Mouse (Mus musculus): ENCODE results near the gene Wdr82. TPM values are rescaled to one million over a fixed set of nuclear protein-coding genes. Genes with fewer than 3 reads are reported as not detected.

Gene Wdr82
- polyA plus RNA-seq, 1 experiment from 2014 or later = 33.0 TPM

GRCm38 (mm10) chr9:106225469-106226150, 54.9 kb downstream of the Wdr82 start:
- Histone ChIP-seq H3K27me3 (ENCODE audit: control insufficient read depth, insufficient read depth, low read length) (no peaks in the 10 kb centered on the region), H3K9me3 (replicated peaks; ENCODE audit: control insufficient read depth, low read length) (no peaks in the 10 kb centered on the region), H3K27ac (replicated peaks; ENCODE audit: low read depth, low read length) (no peak overlapping the region), H3K9ac (replicated peaks; ENCODE audit: low read length) (peak overlapping the region; percentile 63), H3K4me3 (ENCODE audit: low read depth, low read length) (peak overlapping the region; percentile 26), H3K4me2 (ENCODE audit: low read depth, low read length) (peak overlapping the region; percentile 78), H3K36me3 (replicated peaks; ENCODE audit: control insufficient read depth, insufficient read depth, low read depth, low read length) (no peaks in the 10 kb centered on the region), H3K4me1 (ENCODE audit: control insufficient read depth, insufficient read depth, low read length) (no peaks in the 10 kb centered on the region)
- WGBS = 58% methylated on average over 24 of the region's 24 CpGs
- no peak for DNase-seq (ENCODE audit: low spot score)
- 0 out of 2 replicates have a peak, but pooled peaks have one; percentile 8 for ATAC-seq (replicated peaks; ENCODE audit: insufficient number of reproducible peaks, low FRiP score, low TSS enrichment, low read depth)

- peak; percentile 63; the same call in 1 of the 2 replicates for ATAC-seq (replicated peaks; ENCODE audit: insufficient number of reproducible peaks, low FRiP score, low TSS enrichment, low read depth)
- WGBS = 6% methylated on average over 34 of the region's 34 CpGs
- H3K27ac ChIP-seq (replicated peaks; ENCODE audit: low read depth, low read length) = no peak overlapping the region
These were observed 55.5 kb downstream of the Wdr82 start for GRCm38 (mm10) chr9:106226151-106226682.

GRCm38 (mm10) chr9:106227790-106228429, 57.2 kb downstream of the Wdr82 start:
- ATAC-seq (replicated peaks; ENCODE audit: insufficient number of reproducible peaks, low FRiP score, low TSS enrichment, low read depth) (no peak), DNase-seq (ENCODE audit: low spot score) (no peak)
- H3K27me3 ChIP-seq (ENCODE audit: control insufficient read depth, insufficient read depth, low read length) = no peaks in the 10 kb centered on the region
- no peak overlapping the region for H3K4me3 ChIP-seq (ENCODE audit: low read depth, low read length)
- WGBS = 75% methylated on average over 8 of the region's 8 CpGs
- no peaks in the 10 kb centered on the region for H3K36me3 ChIP-seq (replicated peaks; ENCODE audit: control insufficient read depth, insufficient read depth, low read depth, low read length)
- H3K9me3 ChIP-seq (replicated peaks; ENCODE audit: control insufficient read depth, low read length) = no peaks in the 10 kb centered on the region
- H3K4me1 ChIP-seq (ENCODE audit: control insufficient read depth, insufficient read depth, low read length) = no peaks in the 10 kb centered on the region
- H3K4me2 ChIP-seq (ENCODE audit: low read depth, low read length) = no peak overlapping the region
- H3K27ac ChIP-seq (replicated peaks; ENCODE audit: low read depth, low read length) = no peak overlapping the region
- H3K9ac ChIP-seq (replicated peaks; ENCODE audit: low read length) = no peak overlapping the region

More at GRCm38 (mm10) chr9:106226151-106226682, 55.5 kb downstream of the Wdr82 start:
- H3K9me3 ChIP-seq (replicated peaks; ENCODE audit: control insufficient read depth, low read length) = no peaks in the 10 kb centered on the region
- peak overlapping the region; percentile 26 for H3K4me3 ChIP-seq (ENCODE audit: low read depth, low read length)
- DNase-seq (ENCODE audit: low spot score) = peak; percentile 64
- no peaks in the 10 kb centered on the region for H3K36me3 ChIP-seq (replicated peaks; ENCODE audit: control insufficient read depth, insufficient read depth, low read depth, low read length)
- H3K4me2 ChIP-seq (ENCODE audit: low read depth, low read length) = peak overlapping the region; percentile 78
- peak overlapping the region; percentile 63 for H3K9ac ChIP-seq (replicated peaks; ENCODE audit: low read length)
- H3K27me3 ChIP-seq (ENCODE audit: control insufficient read depth, insufficient read depth, low read length) = no peaks in the 10 kb centered on the region
- H3K4me1 ChIP-seq (ENCODE audit: control insufficient read depth, insufficient read depth, low read length) = no peaks in the 10 kb centered on the region

GRCm38 (mm10) chr9:106230051-106230733, 59.5 kb downstream of the Wdr82 start:
- Histone ChIP-seq H3K4me2 (ENCODE audit: low read depth, low read length) (no peak overlapping the region), H3K36me3 (replicated peaks; ENCODE audit: control insufficient read depth, insufficient read depth, low read depth, low read length) (no peaks in the 10 kb centered on the region; the same call in 1 of the 2 replicates), H3K27me3 (ENCODE audit: control insufficient read depth, insufficient read depth, low read length) (no peaks in the 10 kb centered on the region), H3K4me3 (ENCODE audit: low read depth, low read length) (no peak overlapping the region), H3K27ac (replicated peaks; ENCODE audit: low read depth, low read length) (no peak overlapping the region), H3K9me3 (replicated peaks; ENCODE audit: control insufficient read depth, low read length) (no peaks in the 10 kb centered on the region), H3K9ac (replicated peaks; ENCODE audit: low read length) (no peak overlapping the region), H3K4me1 (ENCODE audit: control insufficient read depth, insufficient read depth, low read length) (no peaks in the 10 kb centered on the region)
- ATAC-seq (replicated peaks; ENCODE audit: insufficient number of reproducible peaks, low FRiP score, low TSS enrichment, low read depth) (no peak), DNase-seq (ENCODE audit: low spot score) (no peak)
- WGBS = 71% methylated on average over 8 of the region's 9 CpGs

GRCm38 (mm10) chr9:106230734-106231106, 60.0 kb downstream of the Wdr82 start:
- no peak overlapping the region for H3K4me2 ChIP-seq (ENCODE audit: low read depth, low read length)
- H3K4me1 ChIP-seq (ENCODE audit: control insufficient read depth, insufficient read depth, low read length) = no peaks in the 10 kb centered on the region
- DNase-seq (ENCODE audit: low spot score) (peak; percentile 11), ATAC-seq (replicated peaks; ENCODE audit: insufficient number of reproducible peaks, low FRiP score, low TSS enrichment, low read depth) (no peak)
- H3K36me3 ChIP-seq (replicated peaks; ENCODE audit: control insufficient read depth, insufficient read depth, low read depth, low read length) = no peaks in the 10 kb centered on the region; the same call in 1 of the 2 replicates
- H3K9ac ChIP-seq (replicated peaks; ENCODE audit: low read length) = no peak overlapping the region
- H3K27ac ChIP-seq (replicated peaks; ENCODE audit: low read depth, low read length) = no peak overlapping the region
- H3K9me3 ChIP-seq (replicated peaks; ENCODE audit: control insufficient read depth, low read length) = no peaks in the 10 kb centered on the region
- no peak overlapping the region for H3K4me3 ChIP-seq (ENCODE audit: low read depth, low read length)
- H3K27me3 ChIP-seq (ENCODE audit: control insufficient read depth, insufficient read depth, low read length) = no peaks in the 10 kb centered on the region
- WGBS = 48% methylated on average over 3 of the region's 3 CpGs

GRCm38 (mm10) chr9:106231220-106231619, 60.5 kb downstream of the Wdr82 start:
- Histone ChIP-seq H3K27ac (replicated peaks; ENCODE audit: low read depth, low read length) (no peak overlapping the region), H3K9me3 (replicated peaks; ENCODE audit: control insufficient read depth, low read length) (no peaks in the 10 kb centered on the region), H3K4me1 (ENCODE audit: control insufficient read depth, insufficient read depth, low read length) (no peaks in the 10 kb centered on the region), H3K9ac (replicated peaks; ENCODE audit: low read length) (no peak overlapping the region), H3K4me2 (ENCODE audit: low read depth, low read length) (no peak overlapping the region), H3K36me3 (replicated peaks; ENCODE audit: control insufficient read depth, insufficient read depth, low read depth, low read length) (no peaks in the 10 kb centered on the region; the same call in 1 of the 2 replicates), H3K27me3 (ENCODE audit: control insufficient read depth, insufficient read depth, low read length) (no peaks in the 10 kb centered on the region), H3K4me3 (ENCODE audit: low read depth, low read length) (no peak overlapping the region)
- WGBS = 82% methylated on average over 7 of the region's 7 CpGs
- ATAC-seq (replicated peaks; ENCODE audit: insufficient number of reproducible peaks, low FRiP score, low TSS enrichment, low read depth) = no peak
- DNase-seq (ENCODE audit: low spot score) = no peak

DNA sequence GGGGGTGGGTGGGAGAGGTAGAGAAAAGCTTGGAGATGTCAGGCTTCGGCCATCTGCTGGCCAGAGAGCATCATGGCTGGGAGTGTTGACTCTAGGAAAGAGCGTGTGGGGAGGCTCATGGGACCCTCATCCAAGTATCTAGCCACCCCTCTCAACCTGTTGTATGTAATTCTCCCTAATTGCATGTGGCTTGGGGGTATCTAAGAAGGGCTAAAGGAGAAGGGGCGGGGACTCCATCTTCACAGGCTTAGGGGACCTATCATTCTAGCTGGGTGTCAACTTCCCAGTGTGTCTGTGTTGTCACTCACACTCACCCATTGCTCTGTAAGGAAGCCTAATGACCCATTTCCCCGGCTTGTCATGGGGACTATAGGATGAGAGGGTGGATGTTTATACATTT, 61.1 kb downstream of the Wdr82 start:
- H3K9me3 ChIP-seq (replicated peaks; ENCODE audit: control insufficient read depth, low read length) = no peaks in the 10 kb centered on the region
- WGBS = 87% methylated on average over 4 of the region's 4 CpGs
- H3K27ac ChIP-seq (replicated peaks; ENCODE audit: low read depth, low read length) = no peak overlapping the region
- no peaks in the 10 kb centered on the region for H3K4me1 ChIP-seq (ENCODE audit: control insufficient read depth, insufficient read depth, low read length)
- no peak overlapping the region for H3K4me3 ChIP-seq (ENCODE audit: low read depth, low read length)
- no peaks in the 10 kb centered on the region for H3K27me3 ChIP-seq (ENCODE audit: control insufficient read depth, insufficient read depth, low read length)
- H3K4me2 ChIP-seq (ENCODE audit: low read depth, low read length) = no peak overlapping the region
- DNase-seq (ENCODE audit: low spot score) (no peak), ATAC-seq (replicated peaks; ENCODE audit: insufficient number of reproducible peaks, low FRiP score, low TSS enrichment, low read depth) (no peak)
- H3K9ac ChIP-seq (replicated peaks; ENCODE audit: low read length) = no peak overlapping the region
- H3K36me3 ChIP-seq (replicated peaks; ENCODE audit: control insufficient read depth, insufficient read depth, low read depth, low read length) = no peaks in the 10 kb centered on the region; the same call in 1 of the 2 replicates
